Mouse (Mus musculus): ENCODE measurements at regions not wholly inside any gene's neighbourhood (a gene's known extent, or its start where the extent isn't known, plus 50 kb on each side); places are given as distances from the start of the nearest gene placed in this dataset.

DNA sequence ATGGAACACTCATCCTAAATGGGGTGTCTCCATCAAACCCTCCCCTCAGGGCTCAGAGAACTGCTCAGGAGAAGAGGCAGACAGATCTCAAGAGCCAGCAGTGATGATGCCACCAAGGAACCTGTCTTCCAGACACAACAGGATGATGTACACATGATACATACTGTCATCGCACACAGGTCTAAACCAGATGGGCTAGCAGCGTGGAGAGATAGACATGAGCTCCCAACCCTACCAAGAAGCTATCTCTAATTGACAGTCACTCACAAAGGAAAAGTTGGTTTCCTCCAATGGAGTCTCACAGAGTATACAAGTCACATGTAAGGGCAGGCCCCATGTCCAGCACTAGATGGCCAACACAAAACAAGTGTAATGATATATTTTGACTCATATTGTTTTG is 139.9 kb downstream of the Cdca7 start:
- DNase-seq = no peak
- Histone ChIP-seq H3K4me3 (ENCODE audit: insufficient read depth, low read depth, low read length) (no peak overlapping the region), H3K36me3 (ENCODE audit: control insufficient read depth, insufficient read depth, low read length) (no peaks in the 10 kb centered on the region), H3K27ac (ENCODE audit: insufficient read depth, low read depth, low read length) (no peak overlapping the region), H3K27me3 (replicated peaks; ENCODE audit: control insufficient read depth, insufficient read depth, low read length) (no peaks in the 10 kb centered on the region), H3K4me1 (ENCODE audit: control insufficient read depth, insufficient read depth, low read length) (no peaks in the 10 kb centered on the region)
- no peak for TF ChIP-seq POLR2A (IDR thresholded peaks at IDR 0.05; ENCODE audit: low read depth, low read length)
- TF ChIP-seq CTCF (conservative IDR thresholded peaks at IDR 0.05; ENCODE audit: insufficient read depth, insufficient read length, low read depth, low read length) = no peak
- WGBS = 100% methylated on average over 2 of the region's 2 CpGs

GRCm38 (mm10) chr2:72616412-72616811 is 140.5 kb downstream of the Cdca7 start:
- DNase-seq = no peak
- H3K4me3 ChIP-seq (ENCODE audit: insufficient read depth, low read depth, low read length) = no peak overlapping the region
- no peak for TF ChIP-seq CTCF (conservative IDR thresholded peaks at IDR 0.05; ENCODE audit: insufficient read depth, insufficient read length, low read depth, low read length)
- TF ChIP-seq POLR2A (IDR thresholded peaks at IDR 0.05; ENCODE audit: low read depth, low read length) = no peak

DNA sequence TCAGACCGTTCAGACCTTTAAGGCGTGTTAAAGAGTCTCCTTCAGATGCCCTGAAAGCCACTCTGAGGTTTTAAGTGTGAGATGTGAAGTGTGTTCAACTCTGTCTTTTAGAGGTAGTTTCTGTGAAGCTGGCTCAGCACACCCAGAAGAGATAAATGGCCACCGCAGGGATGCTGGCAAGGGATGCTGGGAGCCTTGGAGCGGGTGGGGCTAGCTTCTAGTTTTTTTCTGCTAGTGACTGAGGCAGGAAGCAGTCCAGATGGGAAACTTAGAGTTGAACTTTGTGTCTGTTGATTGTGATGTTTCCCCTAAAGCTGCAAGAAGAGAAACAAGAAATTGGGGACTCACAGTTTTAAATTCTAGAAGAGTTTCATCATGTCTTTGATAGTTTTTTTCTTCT is 143.5 kb downstream of the Cdca7 start:
- H3K27ac ChIP-seq (ENCODE audit: insufficient read depth, low read depth, low read length) = no peak overlapping the region
- H3K27me3 ChIP-seq (replicated peaks; ENCODE audit: control insufficient read depth, insufficient read depth, low read length) = peaks cover 2% of the 10 kb centered on the region; the same call in 1 of the 2 replicates
- no peak overlapping the region for H3K4me3 ChIP-seq (ENCODE audit: insufficient read depth, low read depth, low read length)
- no peaks in the 10 kb centered on the region for H3K36me3 ChIP-seq (ENCODE audit: control insufficient read depth, insufficient read depth, low read length)
- no peak for TF ChIP-seq POLR2A (IDR thresholded peaks at IDR 0.05; ENCODE audit: low read depth, low read length)
- TF ChIP-seq CTCF (conservative IDR thresholded peaks at IDR 0.05; ENCODE audit: insufficient read depth, insufficient read length, low read depth, low read length) = no peak
- DNase-seq = no peak
- H3K4me1 ChIP-seq (ENCODE audit: control insufficient read depth, insufficient read depth, low read length) = no peaks in the 10 kb centered on the region
- WGBS = 73% methylated on average over 4 of the region's 4 CpGs

More at GRCm38 (mm10) chr2:72616412-72616811, 140.5 kb downstream of the Cdca7 start:
- Histone ChIP-seq H3K27me3 (replicated peaks; ENCODE audit: control insufficient read depth, insufficient read depth, low read length) (peaks cover 2% of the 10 kb centered on the region; the same call in 1 of the 2 replicates), H3K27ac (ENCODE audit: insufficient read depth, low read depth, low read length) (no peak overlapping the region), H3K4me1 (ENCODE audit: control insufficient read depth, insufficient read depth, low read length) (no peaks in the 10 kb centered on the region), H3K36me3 (ENCODE audit: control insufficient read depth, insufficient read depth, low read length) (no peaks in the 10 kb centered on the region)

GRCm38 (mm10) chr2:72620182-72620652 is 144.3 kb downstream of the Cdca7 start:
- WGBS = 9% methylated on average over 9 of the region's 9 CpGs
- TF ChIP-seq POLR2A (IDR thresholded peaks at IDR 0.05; ENCODE audit: low read depth, low read length) (no peak), CTCF (conservative IDR thresholded peaks at IDR 0.05; ENCODE audit: insufficient read depth, insufficient read length, low read depth, low read length) (no peak)
- Histone ChIP-seq H3K27me3 (replicated peaks; ENCODE audit: control insufficient read depth, insufficient read depth, low read length) (peaks cover 2% of the 10 kb centered on the region; the same call in 1 of the 2 replicates), H3K27ac (ENCODE audit: insufficient read depth, low read depth, low read length) (no peak overlapping the region), H3K4me3 (ENCODE audit: insufficient read depth, low read depth, low read length) (no peak overlapping the region), H3K4me1 (ENCODE audit: control insufficient read depth, insufficient read depth, low read length) (no peaks in the 10 kb centered on the region), H3K36me3 (ENCODE audit: control insufficient read depth, insufficient read depth, low read length) (no peaks in the 10 kb centered on the region)
- DNase-seq = no peak

DNA sequence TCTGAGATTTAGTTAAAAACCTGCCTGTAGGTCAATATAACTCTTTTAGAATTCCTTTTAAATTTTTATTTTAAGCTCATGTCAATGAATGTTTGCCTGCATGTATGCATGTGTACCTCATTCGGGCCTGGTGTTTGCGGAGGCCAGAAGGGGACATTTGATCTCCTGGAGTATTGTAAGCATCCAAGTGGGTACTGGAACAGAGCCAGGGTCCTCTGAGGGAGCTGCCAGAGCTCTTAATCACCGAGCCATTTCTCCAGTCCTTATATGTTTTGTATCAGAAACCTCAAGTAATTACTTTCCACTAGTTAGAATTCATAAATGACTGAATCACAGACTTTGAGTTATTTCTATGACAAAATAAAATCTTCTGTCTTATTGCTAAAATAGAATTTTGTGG is 152.0 kb downstream of the Cdca7 start:
- Histone ChIP-seq H3K27ac (ENCODE audit: insufficient read depth, low read depth, low read length) (no peak overlapping the region), H3K4me1 (ENCODE audit: control insufficient read depth, insufficient read depth, low read length) (no peaks in the 10 kb centered on the region), H3K36me3 (ENCODE audit: control insufficient read depth, insufficient read depth, low read length) (no peaks in the 10 kb centered on the region), H3K4me3 (ENCODE audit: insufficient read depth, low read depth, low read length) (no peak overlapping the region), H3K27me3 (replicated peaks; ENCODE audit: control insufficient read depth, insufficient read depth, low read length) (no peaks in the 10 kb centered on the region; the same call in 1 of the 2 replicates)
- WGBS = 47% methylated on average over 3 of the region's 3 CpGs
- TF ChIP-seq POLR2A (IDR thresholded peaks at IDR 0.05; ENCODE audit: low read depth, low read length) (no peak), CTCF (conservative IDR thresholded peaks at IDR 0.05; ENCODE audit: insufficient read depth, insufficient read length, low read depth, low read length) (no peak)
- DNase-seq = no peak

DNA sequence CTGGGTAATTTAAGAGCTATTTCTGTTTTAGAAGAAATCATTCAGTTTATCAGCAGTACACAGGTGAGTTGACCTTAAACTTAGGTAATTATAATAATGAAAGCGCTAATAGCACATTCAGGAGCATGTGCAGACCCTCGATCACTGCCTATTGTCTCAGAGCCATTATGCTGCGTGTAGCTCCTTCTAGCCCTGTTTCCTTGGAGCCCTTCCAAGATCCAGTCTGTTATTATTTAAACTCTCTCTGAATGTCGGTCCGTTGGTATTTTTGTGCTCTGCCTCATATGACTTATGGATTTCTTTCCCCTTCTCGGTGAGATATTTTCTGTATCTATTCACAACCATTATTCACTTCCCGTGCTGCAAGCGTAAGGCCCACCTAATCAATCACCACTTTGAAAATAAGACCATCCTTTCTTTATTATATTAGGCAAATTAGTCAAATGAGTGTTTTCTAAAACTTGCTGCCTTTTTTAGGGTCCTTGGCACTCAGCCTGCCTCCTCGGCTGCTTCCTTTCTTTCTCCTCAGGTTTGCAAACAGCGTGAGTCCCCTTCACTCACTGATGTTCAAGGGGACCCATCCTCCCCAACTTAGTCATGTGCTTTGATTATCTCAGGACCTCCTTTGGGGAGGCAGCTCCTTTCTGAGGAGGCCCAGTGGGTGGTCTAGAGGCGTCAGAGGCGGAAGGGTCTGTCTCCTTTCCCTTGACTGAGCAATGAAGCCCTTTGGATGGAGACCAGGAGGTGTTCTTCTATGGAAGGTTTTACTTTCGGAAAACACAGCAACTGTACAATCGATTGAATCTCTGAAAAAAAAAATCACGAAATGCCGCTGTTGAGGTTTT is 152.9 kb downstream of the Cdca7 start:
- WGBS = 45% methylated on average over 16 of the region's 16 CpGs

GRCm38 (mm10) chr2:72629691-72630461 is 153.9 kb downstream of the Cdca7 start:
- DNase-seq = no peak
- 92% methylated on average over 14 of the region's 14 CpGs for WGBS
- Histone ChIP-seq H3K4me1 (ENCODE audit: control insufficient read depth, insufficient read depth, low read length) (no peaks in the 10 kb centered on the region), H3K4me3 (ENCODE audit: insufficient read depth, low read depth, low read length) (no peak overlapping the region), H3K27me3 (replicated peaks; ENCODE audit: control insufficient read depth, insufficient read depth, low read length) (no peaks in the 10 kb centered on the region; the same call in 1 of the 2 replicates), H3K36me3 (ENCODE audit: control insufficient read depth, insufficient read depth, low read length) (no peaks in the 10 kb centered on the region), H3K27ac (ENCODE audit: insufficient read depth, low read depth, low read length) (no peak overlapping the region)
- TF ChIP-seq POLR2A (IDR thresholded peaks at IDR 0.05; ENCODE audit: low read depth, low read length) = no peak
- TF ChIP-seq CTCF (conservative IDR thresholded peaks at IDR 0.05; ENCODE audit: insufficient read depth, insufficient read length, low read depth, low read length) = no peak

More for the DNA sequence above, 152.9 kb downstream of the Cdca7 start:
- DNase-seq = peak; percentile 53
- H3K4me3 ChIP-seq (ENCODE audit: insufficient read depth, low read depth, low read length) = no peak overlapping the region
- no peaks in the 10 kb centered on the region for H3K4me1 ChIP-seq (ENCODE audit: control insufficient read depth, insufficient read depth, low read length)
- H3K36me3 ChIP-seq (ENCODE audit: control insufficient read depth, insufficient read depth, low read length) = no peaks in the 10 kb centered on the region
- no peak overlapping the region for H3K27ac ChIP-seq (ENCODE audit: insufficient read depth, low read depth, low read length)
- no peak for TF ChIP-seq CTCF (conservative IDR thresholded peaks at IDR 0.05; ENCODE audit: insufficient read depth, insufficient read length, low read depth, low read length)
- TF ChIP-seq POLR2A (IDR thresholded peaks at IDR 0.05; ENCODE audit: low read depth, low read length) = no peak
- no peaks in the 10 kb centered on the region; the same call in 1 of the 2 replicates for H3K27me3 ChIP-seq (replicated peaks; ENCODE audit: control insufficient read depth, insufficient read depth, low read length)
